Mouse (Mus musculus): Measurements from ENCODE around the gene Tead2.

- TF ChIP-seq CTCF (IDR thresholded peaks at IDR 0.05; ENCODE audit: low read depth, low read length) (peak; percentile 94), POLR2A (IDR thresholded peaks at IDR 0.05; ENCODE audit: insufficient read depth, low read length) (no peak), EP300 (IDR thresholded peaks at IDR 0.05; ENCODE audit: insufficient read depth, low read depth, low read length) (no peak)
These were observed 17.1 kb upstream of the Tead2 start for GRCm38 (mm10) chr7:45198435-45198834.
